Mouse (Mus musculus) myocyte (in vitro differentiated cells): ENCODE data around the gene Pde4d. TPM values are rescaled to one million over a fixed set of nuclear protein-coding genes. Genes with fewer than 3 reads are reported as not detected.

Source experiments
- H3K27me3 ChIP-seq: one replicate; pipeline ENCODE4 v1.6.1; 2011; ENCODE audit not compliant: control insufficient read depth, insufficient read depth, insufficient read length
- H3K36me3 ChIP-seq: one replicate; pipeline ENCODE4 v1.6.1; 2011; ENCODE audit not compliant: control insufficient read depth, insufficient read depth
- H3K4me2 ChIP-seq: one replicate; pipeline ENCODE4 v1.6.1; 2011; ENCODE audit warnings: low read depth, control low read depth
- H3K4me3 ChIP-seq: one replicate; pipeline ENCODE4 v1.5.1; 2011; ENCODE audit warnings: mild to moderate bottlenecking, control low read depth, moderate library complexity
- H3K79me2 ChIP-seq: one replicate; pipeline ENCODE4 v1.6.1; 2011; ENCODE audit not compliant: control insufficient read depth, insufficient read depth
- H3ac ChIP-seq: one replicate; pipeline ENCODE4 v1.6.1; 2011; ENCODE audit not compliant: control insufficient read depth, insufficient read length
- CEBPB ChIP-seq: IDR thresholded peaks from 2 replicates; pipeline ENCODE4 v1.6.1; 2011; ENCODE audit warnings: mild to moderate bottlenecking, moderate library complexity; ENCODE audit not compliant: poor library complexity, insufficient read depth, severe bottlenecking
- E2F4 ChIP-seq: IDR thresholded peaks from one replicate; pipeline ENCODE4 v1.6.1; 2011; ENCODE audit warnings: mild to moderate bottlenecking, control low read depth, moderate library complexity; ENCODE audit not compliant: insufficient read depth
- MAX ChIP-seq: IDR thresholded peaks from one replicate; pipeline ENCODE4 v1.6.1; 2011; ENCODE audit warnings: low read depth, mild to moderate bottlenecking, control low read depth
- MYOD1 ChIP-seq, 3 experiments: IDR thresholded peaks; one replicate each; pipeline ENCODE4 v1.6.1; 2011; ENCODE audit warnings: control low read depth in 2 of 3, low read depth in 2 of 3, mild to moderate bottlenecking in 2 of 3, moderate library complexity in 1 of 3; ENCODE audit not compliant: insufficient read length in 2 of 3, control insufficient read depth in 1 of 3
- MYOG ChIP-seq, 3 experiments: IDR thresholded peaks; one replicate each; pipeline ENCODE4 v1.6.1; 2011; ENCODE audit warnings: control low read depth in 2 of 3, low read depth in 2 of 3, mild to moderate bottlenecking in 2 of 3; ENCODE audit not compliant: insufficient read length in 2 of 3, control insufficient read depth in 1 of 3, insufficient read depth in 1 of 3
- POLR2A ChIP-seq: IDR thresholded peaks from one replicate; pipeline ENCODE4 v1.6.1; 2011; ENCODE audit warnings: low read depth, mild to moderate bottlenecking, control low read depth, moderate library complexity; ENCODE audit not compliant: insufficient read length
- POLR2AphosphoS2 ChIP-seq: IDR thresholded peaks from one replicate; pipeline ENCODE4 v1.6.1; 2011; ENCODE audit warnings: low read depth, control low read depth; ENCODE audit not compliant: insufficient read length
- REST ChIP-seq: IDR thresholded peaks from one replicate; pipeline ENCODE4 v1.6.1; 2011; ENCODE audit warnings: mild to moderate bottlenecking, control low read depth, moderate library complexity; ENCODE audit not compliant: insufficient read depth, insufficient read length
- SRF ChIP-seq: IDR thresholded peaks from one replicate; pipeline ENCODE4 v1.6.1; 2011; ENCODE audit warnings: low read depth; ENCODE audit not compliant: control insufficient read depth, insufficient read length
- TCF12 ChIP-seq: IDR thresholded peaks from one replicate; pipeline ENCODE4 v1.6.1; 2011; ENCODE audit warnings: mild to moderate bottlenecking, control low read depth; ENCODE audit not compliant: poor library complexity, insufficient read depth, severe bottlenecking
- TCF3 ChIP-seq: IDR thresholded peaks from one replicate; pipeline ENCODE4 v1.6.1; 2011; ENCODE audit warnings: low read depth, control low read depth; ENCODE audit not compliant: insufficient read length
- USF1 ChIP-seq: IDR thresholded peaks from one replicate; pipeline ENCODE4 v1.6.1; 2011; ENCODE audit warnings: low read depth, mild to moderate bottlenecking, control low read depth, moderate library complexity
- polyA plus RNA-seq: library from polyadenylated mRNA; unstranded; fragments of >200 nt; fragmentation: generic; extraction: Trizol; gene quantifications from one replicate; pipeline ENCODE4 v1.2.1, GENCODE M21; 2012; ENCODE audit warnings: missing spikeins

Pde4d gene
- polyA plus RNA-seq, 1 experiment, result 8.2 TPM

DNA sequence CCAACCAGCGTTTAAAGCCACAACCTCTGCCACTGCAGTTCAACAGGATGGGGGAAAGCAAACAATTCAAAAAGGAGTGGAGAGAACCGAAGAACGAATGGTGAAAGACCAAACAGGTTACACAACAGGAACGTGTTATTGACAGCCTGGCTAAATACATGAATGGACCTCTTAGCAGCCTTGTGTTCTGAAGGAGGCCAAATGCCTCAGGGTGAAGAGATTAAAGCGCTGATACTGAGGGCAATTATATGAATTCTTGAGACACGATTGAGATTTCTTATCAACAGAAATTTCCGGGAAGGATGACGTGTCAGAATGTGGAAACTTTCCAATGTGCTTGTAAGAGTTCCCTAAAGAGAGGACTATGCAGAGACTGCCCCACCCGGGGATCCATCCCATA is 865.9 kb downstream of the Pde4d start:
- no peak overlapping the region for H3K4me2 ChIP-seq
- no peak overlapping the region for H3ac ChIP-seq
- no peak for TF ChIP-seq POLR2A
- no peak for TF ChIP-seq USF1
- TF ChIP-seq SRF, result no peak
- no peak for TF ChIP-seq TCF12
- TF ChIP-seq MYOD1 (IDR thresholded peaks at IDR 0.05; ENCODE audit: control insufficient read depth in 1 of 3, insufficient read length in 2 of 3, low read depth in 2 of 3), result no peak
- no peak for TF ChIP-seq MYOG (IDR thresholded peaks at IDR 0.05; ENCODE audit: control insufficient read depth in 1 of 3, insufficient read depth in 1 of 3, insufficient read length in 2 of 3, low read depth in 2 of 3)
- TF ChIP-seq E2F4, result no peak
- no peak for TF ChIP-seq REST
- no peak for TF ChIP-seq TCF3
- TF ChIP-seq CEBPB, result no peak
- TF ChIP-seq MAX, result no peak
- no peak for TF ChIP-seq POLR2AphosphoS2
- no peaks in the 10 kb centered on the region for H3K27me3 ChIP-seq
- no peaks in the 10 kb centered on the region for H3K36me3 ChIP-seq
- no peak overlapping the region for H3K4me3 ChIP-seq
- no peaks in the 10 kb centered on the region for H3K79me2 ChIP-seq

- TF ChIP-seq TCF12, result no peak
- no peak for TF ChIP-seq POLR2A
- TF ChIP-seq USF1, result no peak
- no peaks in the 10 kb centered on the region for H3K27me3 ChIP-seq
Measured at GRCm38 (mm10) chr13:109317644-109318043, 867.9 kb downstream of the Pde4d start.

DNA sequence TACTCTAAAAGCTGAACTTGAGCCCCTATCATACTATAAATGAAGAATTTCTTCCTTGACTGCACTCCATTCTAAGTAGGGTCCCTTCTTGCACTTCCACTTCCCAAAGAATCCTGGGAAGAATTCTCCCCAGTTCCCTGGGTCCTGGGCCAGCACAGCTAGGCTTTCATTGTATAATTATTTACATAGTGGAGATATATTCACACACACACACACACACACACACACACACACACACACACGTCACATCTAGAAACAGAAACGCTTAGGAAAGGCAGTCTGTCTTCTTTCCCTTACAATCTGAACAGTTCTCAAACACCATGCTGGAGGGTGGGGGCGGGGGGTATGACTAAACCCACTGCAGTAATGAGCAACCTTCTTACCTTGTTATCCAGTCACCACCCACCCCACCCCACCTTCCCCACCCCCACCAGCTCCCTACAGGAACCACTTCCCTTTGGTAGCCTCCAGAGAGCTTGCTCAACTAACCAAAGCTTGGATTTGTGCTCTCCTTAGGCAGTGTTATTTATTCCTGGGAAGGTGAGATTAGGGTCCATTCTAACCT is 868.8 kb downstream of the Pde4d start:
- Histone ChIP-seq H3ac (no peak overlapping the region), H3K4me2 (no peak overlapping the region), H3K36me3 (no peaks in the 10 kb centered on the region), H3K4me3 (no peak overlapping the region), H3K79me2 (no peaks in the 10 kb centered on the region), H3K27me3 (no peaks in the 10 kb centered on the region)
- TF ChIP-seq MYOD1 (IDR thresholded peaks at IDR 0.05; ENCODE audit: control insufficient read depth in 1 of 3, insufficient read length in 2 of 3, low read depth in 2 of 3) (no peak), TCF12 (no peak), CEBPB (no peak), E2F4 (no peak), POLR2AphosphoS2 (no peak), TCF3 (no peak)

More at GRCm38 (mm10) chr13:109317644-109318043, 867.9 kb downstream of the Pde4d start:
- Histone ChIP-seq H3K4me2 (no peak overlapping the region), H3K4me3 (no peak overlapping the region), H3ac (no peak overlapping the region), H3K79me2 (no peaks in the 10 kb centered on the region), H3K36me3 (no peaks in the 10 kb centered on the region)

DNA sequence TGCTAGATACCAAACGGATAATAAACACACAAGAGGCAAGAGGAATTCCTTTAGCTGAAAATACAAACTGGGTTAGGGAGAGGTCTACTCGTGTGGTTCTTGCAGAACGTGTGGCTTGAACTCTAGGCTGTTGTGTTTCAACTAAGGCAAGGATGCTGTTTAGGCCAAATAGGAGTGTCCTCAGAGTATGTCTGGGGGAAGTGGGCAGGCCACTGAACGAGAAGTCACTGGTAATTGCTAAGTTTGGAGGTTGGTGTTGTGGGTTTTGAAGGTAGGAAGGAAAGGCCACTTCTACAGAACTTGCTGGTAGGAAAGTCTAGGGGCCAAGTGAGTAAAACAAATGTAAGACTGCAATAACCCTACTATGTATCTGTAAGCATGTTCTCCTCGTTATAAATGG is 876.3 kb downstream of the Pde4d start:
- Histone ChIP-seq H3K79me2 (peaks cover 8% of the 10 kb centered on the region), H3K27me3 (no peaks in the 10 kb centered on the region), H3ac (no peak overlapping the region), H3K4me3 (no peak overlapping the region), H3K36me3 (no peaks in the 10 kb centered on the region), H3K4me2 (no peak overlapping the region)
- TF ChIP-seq POLR2A, result no peak
- TF ChIP-seq TCF3, result no peak
- no peak for TF ChIP-seq MYOD1 (IDR thresholded peaks at IDR 0.05; ENCODE audit: control insufficient read depth in 1 of 3, insufficient read length in 2 of 3, low read depth in 2 of 3)
- TF ChIP-seq POLR2AphosphoS2, result no peak
- no peak for TF ChIP-seq CEBPB
- TF ChIP-seq TCF12, result no peak
- TF ChIP-seq REST, result no peak
- TF ChIP-seq USF1, result no peak
- no peak for TF ChIP-seq MAX
- TF ChIP-seq E2F4, result no peak
- TF ChIP-seq MYOG (IDR thresholded peaks at IDR 0.05; ENCODE audit: control insufficient read depth in 1 of 3, insufficient read depth in 1 of 3, insufficient read length in 2 of 3, low read depth in 2 of 3), result no peak
- no peak for TF ChIP-seq SRF

GRCm38 (mm10) chr13:109331563-109331962 is 881.8 kb downstream of the Pde4d start:
- Histone ChIP-seq H3K4me3 (no peak overlapping the region), H3K79me2 (peaks cover 3% of the 10 kb centered on the region), H3ac (no peak overlapping the region), H3K36me3 (no peaks in the 10 kb centered on the region), H3K27me3 (no peaks in the 10 kb centered on the region), H3K4me2 (no peak overlapping the region)
- no peak for TF ChIP-seq MAX
- no peak for TF ChIP-seq CEBPB
- no peak for TF ChIP-seq E2F4
